Comparison of ENCODE assay signal across 8 mouse cellular contexts in genomic region chr3:82547908-82548721, GRCm38 (mm10). TPM values are rescaled to one million over a fixed set of nuclear protein-coding genes. Genes with fewer than 3 reads are reported as not detected.
DNase-seq lines count a peak whose midpoint lies in the region; ATAC-seq lines count a peak whose summit lies in the region.

Gene Npy2r, minus strand, starts transcription at chr3:82548084.

- peak within 1 kb of the TSS; percentile 46 for H3K4me3 ChIP-seq in embryonic facial prominence, embryonic 15.5 days (replicated peaks)
- H3K4me3 ChIP-seq in intestine, embryonic 14.5 days (ENCODE audit: low read depth, low read length): peak within 1 kb of the TSS; percentile 48

- DNase-seq in layer of hippocampus, adult 18-20 months (ENCODE audit: low spot score in 2 of 2): no peak
- DNase-seq in layer of hippocampus, adult 9-10 months (ENCODE audit: low spot score): no peak
- peak; percentile 60 for DNase-seq in adrenal gland, postnatal 10 days
- DNase-seq in intestine, embryonic 14.5 days (ENCODE audit: low spot score): peak; percentile 80
- DNase-seq in lung, postnatal 14 days: peak; percentile 2
- peak; percentile 5 for DNase-seq in testis, postnatal 14 days (ENCODE audit: low spot score)
- no peak for DNase-seq in thymus, postnatal 14 days

- peaks cover 21% of the 10 kb centered on the region for H3K27me3 ChIP-seq in embryonic facial prominence, embryonic 15.5 days
- peaks cover 5% of the 10 kb centered on the region; the same call in 1 of the 2 replicates for H3K27me3 ChIP-seq in intestine, embryonic 14.5 days (replicated peaks; ENCODE audit: control insufficient read depth, insufficient read depth, low read length)

- peak; percentile 65 for ATAC-seq in embryonic facial prominence, embryonic 15.5 days (ENCODE audit: insufficient number of reproducible peaks, low FRiP score, low TSS enrichment, low read depth)
- peak; percentile 82 for ATAC-seq in intestine, embryonic 14.5 days (replicated peaks; ENCODE audit: low FRiP score, low TSS enrichment, low read depth)

- no peaks in the 10 kb centered on the region for H3K4me1 ChIP-seq in embryonic facial prominence, embryonic 15.5 days
- H3K4me1 ChIP-seq in intestine, embryonic 14.5 days (replicated peaks; ENCODE audit: control insufficient read depth, insufficient read depth, low read length): no peaks in the 10 kb centered on the region

- no peak within 1 kb of the TSS for H3K27ac ChIP-seq in embryonic facial prominence, embryonic 15.5 days (replicated peaks)
- no peak within 1 kb of the TSS for H3K27ac ChIP-seq in intestine, embryonic 14.5 days (ENCODE audit: low read depth)

- WGBS in embryonic facial prominence, embryonic 15.5 days: 0% methylated on average over 32 of the region's 32 CpGs
- WGBS in intestine, embryonic 14.5 days: under 1% methylated on average over 32 of the region's 32 CpGs

- H3K4me2 ChIP-seq in embryonic facial prominence, embryonic 15.5 days (replicated peaks): peak within 1 kb of the TSS; percentile 92
- peak within 1 kb of the TSS; percentile 96 for H3K4me2 ChIP-seq in intestine, embryonic 14.5 days (ENCODE audit: low read length)

- H3K36me3 ChIP-seq in embryonic facial prominence, embryonic 15.5 days: no peaks in the 10 kb centered on the region
- no peaks in the 10 kb centered on the region for H3K36me3 ChIP-seq in intestine, embryonic 14.5 days (ENCODE audit: control insufficient read depth, insufficient read depth, low read length)

- H3K9me3 ChIP-seq in embryonic facial prominence, embryonic 15.5 days (replicated peaks): no peaks in the 10 kb centered on the region
- H3K9me3 ChIP-seq in intestine, embryonic 14.5 days (ENCODE audit: control insufficient read depth, low read length): no peaks in the 10 kb centered on the region

- H3K9ac ChIP-seq in embryonic facial prominence, embryonic 15.5 days: peak within 1 kb of the TSS; percentile 33
- H3K9ac ChIP-seq in intestine, embryonic 14.5 days (ENCODE audit: low read length): peak within 1 kb of the TSS; percentile 42

RNA-seq across cellular contexts. Expression of gene Npy2r, which starts in this region (rescaled TPM):
- 10 to 100 TPM; 39.6 to 40.2 TPM for total RNA-seq in layer of hippocampus, adult 18-20 months (2021)
- 1 to 10 TPM; 3.1 to 4.5 TPM for total RNA-seq in adrenal gland, postnatal 10 days (2021)
- 0.84 and 0.89 TPM in 2 replicates for polyA plus RNA-seq in embryonic facial prominence, embryonic 15.5 days (2015; fragmentation: Nextera tagmentation; extraction: Ambion mirVana)
- polyA plus RNA-seq in intestine, embryonic 14.5 days (2014; fragmentation: Nextera tagmentation; extraction: Ambion mirVana): 1.5 and 2.2 TPM in 2 replicates

Comparison
In these comparisons a context has a peak if more than half of its experiments do, and no peak if none do; other contexts are left out.
1. RNA of gene Npy2r (total RNA-seq): 39.6 to 40.2 TPM in layer of hippocampus, adult 18-20 months; 3.1 to 4.5 TPM in adrenal gland, postnatal 10 days; every median in the first group is over 4 times any median in the second.
2. Peak in ATAC-seq, H3K4me3 ChIP-seq, H3K9ac ChIP-seq and H3K4me2 ChIP-seq in embryonic facial prominence, embryonic 15.5 days; RNA of the gene not detected or under 1 TPM.
3. DNase-seq: peak in adrenal gland, postnatal 10 days (single experiment), intestine, embryonic 14.5 days (single experiment), lung, postnatal 14 days (single experiment) and testis, postnatal 14 days (single experiment); none in layer of hippocampus, adult 18-20 months (0 of 2), layer of hippocampus, adult 9-10 months (single experiment) and thymus, postnatal 14 days (single experiment).